Mouse (Mus musculus): Measurements from ENCODE around the gene Hvcn1.

DNA sequence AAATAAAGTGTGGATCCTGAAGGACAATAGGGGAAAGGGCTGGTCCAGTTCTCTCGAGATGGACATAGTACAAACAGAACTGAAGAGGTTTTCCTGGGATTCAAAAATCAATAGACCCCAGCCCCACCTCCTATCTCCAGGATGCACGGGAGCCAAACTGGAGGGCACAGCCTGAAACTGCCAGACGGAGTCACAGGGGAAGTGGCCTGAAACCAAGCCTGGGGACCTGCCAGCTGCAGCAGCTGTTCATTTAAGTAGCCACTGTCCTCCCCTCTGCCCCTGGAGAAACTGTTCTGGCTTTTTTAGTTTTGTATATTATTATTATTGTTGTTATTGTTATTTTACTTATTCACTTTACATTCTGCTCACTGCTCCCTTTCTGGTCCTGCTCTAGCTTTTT, 17.5 kb upstream of the Hvcn1 start:
- TF ChIP-seq CTCF (IDR thresholded peaks at IDR 0.05; ENCODE audit: extremely low read depth, insufficient read depth, insufficient read length, insufficient replicate concordance) (no peak), POLR2A (IDR thresholded peaks at IDR 0.05; ENCODE audit: low read depth, low read length) (no peak)
